Mouse (Mus musculus): ENCODE results near the gene Pi4ka.

Gene Pi4ka

GRCm38 (mm10) chr16:17334574-17334973 lies 71.5 kb downstream of the Pi4ka start:
- no peak for DNase-seq

GRCm38 (mm10) chr16:17331855-17332254 lies 74.3 kb downstream of the Pi4ka start:
- DNase-seq, result no peak

GRCm38 (mm10) chr16:17331116-17331515 lies 75.0 kb downstream of the Pi4ka start, which contains the start of gene Serpind1:
Serpind1 (plus strand) TSS chr16:17331371.
- no peak for DNase-seq

- peak; percentile 31 for DNase-seq
Measured at GRCm38 (mm10) chr16:17329848-17330570, 76.1 kb downstream of the Pi4ka start.

GRCm38 (mm10) chr16:17326064-17326463 lies 80.0 kb downstream of the Pi4ka start:
- DNase-seq, result peak; percentile 48

GRCm38 (mm10) chr16:17324745-17325144 lies 81.4 kb downstream of the Pi4ka start:
- DNase-seq, result no peak

- DNase-seq, result no peak
Measured at GRCm38 (mm10) chr16:17321481-17321880, 84.6 kb downstream of the Pi4ka start.

GRCm38 (mm10) chr16:17316554-17316953 lies 89.6 kb downstream of the Pi4ka start:
- peak; percentile 20 for DNase-seq

GRCm38 (mm10) chr16:17312531-17312930 lies 93.6 kb downstream of the Pi4ka start:
- peak; percentile 56 for DNase-seq

- DNase-seq, result no peak
Measured at GRCm38 (mm10) chr16:17309036-17309435, 97.1 kb downstream of the Pi4ka start.

GRCm38 (mm10) chr16:17307461-17307860 lies 98.7 kb downstream of the Pi4ka start:
- DNase-seq, result no peak

GRCm38 (mm10) chr16:17303521-17304245 lies 102.4 kb downstream of the Pi4ka start:
- DNase-seq, result no peak

GRCm38 (mm10) chr16:17300818-17301217 lies 105.3 kb downstream of the Pi4ka start:
- DNase-seq, result no peak

GRCm38 (mm10) chr16:17292751-17293150 lies 113.4 kb downstream of the Pi4ka start:
- no peak for DNase-seq

GRCm38 (mm10) chr16:17291016-17291415 lies 115.1 kb downstream of the Pi4ka start:
- no peak for DNase-seq

GRCm38 (mm10) chr16:17287103-17287502 lies 119.0 kb downstream of the Pi4ka start:
- DNase-seq, result no peak

GRCm38 (mm10) chr16:17283151-17283550 lies 123.0 kb downstream of the Pi4ka start:
- DNase-seq, result no peak

GRCm38 (mm10) chr16:17280471-17280870 lies 125.6 kb downstream of the Pi4ka start:
- no peak for DNase-seq

- DNase-seq, result peak; percentile 69
Measured at GRCm38 (mm10) chr16:17277342-17278211, 128.5 kb downstream of the Pi4ka start.

- peak; percentile 94 for DNase-seq
Measured at GRCm38 (mm10) chr16:17276164-17277151, 129.7 kb downstream of the Pi4ka start.

- no peak for DNase-seq
Measured at GRCm38 (mm10) chr16:17275721-17276120, 130.4 kb downstream of the Pi4ka start, which contains the start of gene Tmem191c. Tmem191c (plus strand) TSS chr16:17276077.

GRCm38 (mm10) chr16:17271856-17272255 lies 134.3 kb downstream of the Pi4ka start:
- no peak for DNase-seq
